Comparison of ENCODE assay signal across 7 mouse cellular contexts in genomic region chrX:167233104-167233687, GRCm38 (mm10). TPM values are rescaled to one million over a fixed set of nuclear protein-coding genes. Genes with fewer than 3 reads are reported as not detected.
DNase-seq lines count a peak whose midpoint lies in the region.

No protein-coding gene starts in this region.

- H3K27ac ChIP-seq in hindbrain, embryonic 10.5 days: peak overlapping the region; percentile 64

- no peaks in the 10 kb centered on the region for H3K9me3 ChIP-seq in hindbrain, embryonic 10.5 days

- H3K36me3 ChIP-seq in hindbrain, embryonic 10.5 days: no peaks in the 10 kb centered on the region

- 30% methylated on average over 9 of the region's 9 CpGs for WGBS in hindbrain, embryonic 10.5 days

- peaks cover 43% of the 10 kb centered on the region for H3K27me3 ChIP-seq in hindbrain, embryonic 10.5 days (ENCODE audit: insufficient read depth, poor library complexity, severe bottlenecking)

- no peaks in the 10 kb centered on the region; the same call in 1 of the 2 replicates for H3K4me1 ChIP-seq in hindbrain, embryonic 10.5 days (replicated peaks)

- peak; percentile 63 for DNase-seq in MN1 (ENCODE audit: low spot score)
- DNase-seq in brain, adult 2 months (ENCODE audit: low read depth, low spot score): peak; percentile 73
- DNase-seq in fibroblast of lung, adult 2 months (ENCODE audit: low read depth): peak; percentile 20
- DNase-seq in hindbrain, embryonic 10.5 days (ENCODE audit: low spot score): peak; percentile 68
- DNase-seq in layer of hippocampus, adult 9-10 months (ENCODE audit: low spot score): peak; percentile 61
- peak; percentile 88 for DNase-seq in lung, postnatal 36 days
- DNase-seq in right cerebral cortex, postnatal 25 days: peak; percentile 58

- H3K4me3 ChIP-seq in hindbrain, embryonic 10.5 days: no peak overlapping the region

RNA-seq across cellular contexts. Expression of gene Tmsb4x, which starts 24.1 kb away (rescaled TPM):
- polyA plus RNA-seq in hindbrain, embryonic 10.5 days (2016; fragmentation: Nextera tagmentation; extraction: Ambion mirVana): 4,143 and 5,498 TPM in 2 replicates

RNA-seq across cellular contexts. Expression of gene Tlr8, which starts 30.9 kb away (rescaled TPM):
- polyA plus RNA-seq in hindbrain, embryonic 10.5 days (2016; fragmentation: Nextera tagmentation; extraction: Ambion mirVana): 0.17 TPM in 1 of 2 replicates, not detected in the other

Comparison
In these comparisons a context has a peak if more than half of its experiments do, and no peak if none do; other contexts are left out.
1. DNase-seq: peak in every context shown above with its lines; median percentile 88 in lung, postnatal 36 days; 73 in brain, adult 2 months; 68 in hindbrain, embryonic 10.5 days; 63 in MN1; 61 in layer of hippocampus, adult 9-10 months; 58 in right cerebral cortex, postnatal 25 days; 20 in fibroblast of lung, adult 2 months.